Mouse (Mus musculus) ZHBTc4 (cell line): ENCODE measurements at regions not wholly inside any gene's neighbourhood (a gene's known extent, or its start where the extent isn't known, plus 50 kb on each side); places are given as distances from the start of the nearest gene placed in this dataset.

Experiments
- DNase-seq: peaks from one replicate; pipeline ENCODE4 v3.0.0-alpha.2; 2011; ENCODE audit warnings: low read depth, low spot score

DNA sequence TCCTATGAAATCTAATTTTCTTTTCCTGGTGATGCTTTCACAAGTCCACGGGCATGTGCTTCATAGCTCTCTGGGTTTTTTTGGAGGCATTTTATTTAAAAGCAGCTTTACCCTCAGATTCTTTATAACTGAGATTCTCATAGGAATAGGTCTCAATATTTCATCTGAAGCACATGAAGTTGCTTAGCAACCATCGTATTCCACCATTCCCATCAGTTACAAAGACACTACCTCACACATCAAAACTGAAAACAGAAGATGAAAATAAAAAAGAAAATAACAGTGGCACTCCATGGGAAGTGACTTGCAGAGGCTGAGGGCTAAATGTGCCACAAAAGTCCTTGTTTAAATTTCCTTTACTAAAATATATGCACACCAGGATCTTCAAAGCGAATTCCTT, 384.0 kb upstream of the 1700015G11Rik start:
- no peak for DNase-seq

DNA sequence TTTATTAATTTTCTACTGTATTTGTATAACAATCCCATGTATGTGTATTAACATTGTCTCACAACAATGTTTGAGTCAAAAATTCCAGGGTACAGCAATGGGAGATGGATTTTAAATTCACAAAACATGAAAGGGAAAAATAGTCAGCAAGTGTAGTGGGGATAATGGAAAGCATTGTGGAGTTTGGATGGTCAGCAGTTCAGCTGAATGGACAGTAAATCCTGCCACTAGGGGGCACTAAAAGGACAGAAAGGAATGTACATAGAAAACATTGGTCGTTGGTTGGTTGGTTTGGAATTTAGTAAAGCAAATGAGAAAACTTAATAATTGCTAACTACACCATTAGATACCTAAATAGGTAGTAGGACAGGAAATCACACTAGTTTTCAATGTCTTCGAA, 376.3 kb upstream of the 1700015G11Rik start:
- DNase-seq: peak; percentile 63
